Mouse (Mus musculus) kidney, postnatal 36 days (tissue): Measurements from ENCODE around the gene Ppp2r5b.

ENCODE experiments used
- DNase-seq, 2 experiments: peaks; one replicate each; pipeline ENCODE4 v3.0.0; 2021 to 2022; ENCODE audit warnings: mixed read lengths in 2 of 2

The Ppp2r5b gene

DNA sequence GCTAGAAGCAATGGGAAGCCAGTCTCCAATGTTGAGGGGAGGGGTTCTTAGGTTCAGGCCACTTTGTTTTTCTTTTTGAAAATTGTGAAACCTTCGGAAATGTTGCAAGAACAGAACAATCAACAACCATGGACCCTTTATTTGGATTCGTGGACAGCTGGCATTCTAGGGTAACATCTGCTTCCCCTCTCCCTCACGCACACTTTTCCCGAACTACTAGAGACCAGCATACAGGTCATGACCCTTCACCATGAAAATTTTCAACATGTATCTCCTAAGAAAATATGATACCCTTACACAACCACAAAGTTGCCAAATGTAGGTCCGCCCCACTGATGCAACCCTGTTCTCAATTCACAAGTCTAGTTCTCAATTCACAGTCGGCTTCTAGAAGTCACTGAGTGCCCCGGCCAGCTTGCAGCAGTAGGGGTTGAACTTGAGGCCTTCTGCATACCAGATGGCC is 33.0 kb upstream of the Ppp2r5b start:
- DNase-seq, result no peak

DNA sequence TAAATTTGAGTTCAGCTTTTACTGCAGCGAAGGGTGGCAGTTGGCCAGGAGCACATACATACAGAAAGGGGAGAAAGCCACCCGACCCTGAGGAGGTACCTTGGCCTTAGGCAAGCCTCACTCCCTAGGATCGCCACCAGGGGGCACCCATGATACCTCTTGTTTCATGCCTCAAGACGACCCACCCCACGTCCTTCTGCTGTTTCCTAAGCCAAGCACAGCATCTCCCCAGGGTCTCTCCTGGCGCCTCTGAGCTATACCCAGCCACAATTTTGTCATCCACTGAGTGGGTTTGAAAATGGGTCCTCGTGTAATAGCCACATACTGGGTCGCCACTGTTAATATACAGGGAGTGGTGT is 32.5 kb upstream of the Ppp2r5b start:
- DNase-seq, result peak; percentile 89 to 94

DNA sequence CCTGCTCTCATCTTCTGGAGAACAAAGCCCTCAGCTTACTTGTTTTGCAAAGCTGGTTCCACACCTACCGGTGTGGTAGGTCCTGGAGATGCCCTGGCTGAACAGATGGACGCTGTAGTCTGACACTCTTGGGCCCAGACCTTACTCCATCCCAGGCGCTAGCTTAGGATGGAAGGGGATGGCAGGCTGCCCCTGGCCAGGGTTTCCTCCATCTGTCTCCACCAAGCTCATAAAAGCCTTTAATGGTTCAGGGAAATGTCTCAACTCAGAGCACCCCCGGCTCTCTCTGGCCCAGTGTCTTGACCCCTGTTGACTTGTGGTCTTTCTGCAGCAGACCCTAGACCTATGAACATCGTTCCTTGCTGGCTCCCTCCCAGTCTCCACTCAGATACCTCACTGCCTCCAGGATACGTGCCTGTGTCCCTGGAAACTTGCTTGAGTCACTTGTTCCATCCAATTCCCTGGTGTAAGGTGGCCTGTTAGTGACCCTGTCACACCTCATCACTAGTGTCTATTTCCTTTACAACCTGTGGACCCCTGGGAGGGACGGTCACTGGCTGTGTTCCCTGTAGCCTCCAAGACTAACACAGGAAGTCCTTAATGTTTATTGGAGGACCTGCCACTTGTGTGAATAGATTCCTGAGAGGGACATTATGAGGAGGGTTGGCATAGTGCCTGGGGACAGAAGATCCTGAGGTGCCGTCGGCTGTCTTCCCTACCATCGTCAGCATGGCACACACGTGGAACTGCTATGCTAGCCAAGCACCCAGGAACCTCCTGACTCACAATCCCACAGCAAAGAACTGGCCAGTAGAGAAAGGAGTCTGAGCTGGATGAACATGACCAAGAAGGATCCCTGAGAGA is 31.9 kb upstream of the Ppp2r5b start:
- DNase-seq, result peak; percentile 56 to 63

DNA sequence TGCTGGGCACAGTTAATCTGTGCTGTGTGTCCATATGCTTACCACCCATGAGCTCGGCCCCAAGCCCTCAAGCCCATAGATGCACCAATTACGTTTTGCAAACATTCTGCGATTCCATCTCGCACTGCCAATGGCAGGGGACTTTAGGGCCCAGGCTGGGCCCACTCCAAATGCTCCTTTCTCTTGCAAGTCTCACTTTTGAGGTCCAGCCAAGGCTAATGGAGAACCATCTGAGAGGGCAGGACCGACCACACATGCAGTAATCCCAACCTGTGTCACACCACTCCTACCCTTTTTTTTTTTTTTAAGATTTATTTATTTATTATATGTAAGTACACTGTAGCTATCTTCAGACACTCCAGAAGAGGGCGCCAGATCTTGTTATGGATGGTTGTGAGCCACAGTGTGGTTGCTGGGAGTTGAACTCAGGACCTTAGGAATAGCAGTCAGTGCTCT is 30.1 kb upstream of the Ppp2r5b start:
- DNase-seq, result peak in 1 of 2 experiments; percentile 36

DNA sequence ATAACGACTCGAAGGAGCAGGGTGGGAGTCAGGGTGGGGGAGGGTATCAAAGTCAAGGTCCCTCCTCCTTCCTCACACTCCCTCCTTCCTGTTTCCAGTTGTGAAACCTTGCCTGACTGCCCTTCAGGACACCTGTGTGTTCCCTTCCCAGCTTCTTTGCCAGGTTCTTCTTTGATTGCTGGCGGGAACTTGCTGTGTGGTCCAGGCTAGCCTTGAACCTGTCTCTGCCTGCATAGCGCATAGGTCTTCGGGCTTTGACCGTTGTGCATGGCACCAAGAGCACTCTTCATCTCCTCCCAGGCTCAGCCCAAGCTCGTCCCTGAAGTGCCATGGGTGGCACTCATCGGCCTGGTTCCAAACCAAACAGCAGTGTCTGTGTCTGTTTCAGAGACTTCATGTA is 29.3 kb upstream of the Ppp2r5b start:
- no peak for DNase-seq

DNA sequence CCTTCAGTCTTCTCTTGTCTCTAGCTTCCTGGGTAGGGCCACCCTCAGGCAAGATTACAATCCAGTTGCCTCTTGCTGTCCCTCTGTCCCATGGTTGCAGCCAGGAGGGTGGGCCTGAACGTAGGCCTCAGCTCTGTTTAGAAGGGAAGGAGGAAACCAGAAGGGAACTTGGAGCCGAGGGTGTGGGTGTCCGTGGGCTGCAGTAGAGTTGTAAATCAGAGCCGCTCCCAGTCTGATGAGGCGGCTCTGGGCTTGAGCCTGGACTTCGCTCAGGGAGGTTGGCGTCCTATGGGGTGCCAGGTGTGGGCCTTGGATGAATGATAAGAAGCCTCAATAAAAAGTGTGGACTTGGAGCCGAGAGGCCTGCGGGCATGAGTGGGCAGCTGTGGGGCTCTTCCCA is 28.5 kb upstream of the Ppp2r5b start:
- DNase-seq, result peak in 1 of 2 experiments; percentile 63

DNA sequence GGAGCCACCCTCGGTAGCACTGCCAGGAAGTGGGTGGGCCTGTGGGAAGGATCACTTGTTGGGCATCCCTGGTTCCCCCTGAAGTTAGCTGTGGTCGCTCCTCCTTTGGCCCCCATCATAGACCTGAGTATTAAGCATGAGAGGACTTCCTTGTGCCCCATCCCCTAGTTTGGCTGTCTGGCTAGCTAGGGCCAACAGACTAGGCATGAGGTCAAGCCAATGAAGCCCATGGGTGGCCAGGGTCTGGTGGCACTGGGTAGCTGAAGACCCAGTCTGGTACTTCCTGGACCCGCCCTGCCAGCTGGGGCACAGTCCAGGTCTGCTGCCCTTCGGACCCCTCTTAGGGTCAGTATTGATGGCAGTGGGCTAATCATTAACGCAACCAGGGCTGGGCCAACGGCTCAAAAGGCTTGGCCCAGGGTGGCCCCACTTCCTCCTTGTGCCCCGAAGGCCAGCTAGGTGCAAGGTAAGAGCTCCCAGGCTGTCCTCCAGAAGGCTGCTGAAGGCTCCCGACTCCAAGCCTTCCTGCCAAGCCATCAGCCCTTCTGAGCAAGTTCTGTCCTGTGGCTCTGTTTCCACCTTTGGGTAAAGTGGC is 27.3 kb upstream of the Ppp2r5b start:
- peak; percentile 86 to 90 for DNase-seq

DNA sequence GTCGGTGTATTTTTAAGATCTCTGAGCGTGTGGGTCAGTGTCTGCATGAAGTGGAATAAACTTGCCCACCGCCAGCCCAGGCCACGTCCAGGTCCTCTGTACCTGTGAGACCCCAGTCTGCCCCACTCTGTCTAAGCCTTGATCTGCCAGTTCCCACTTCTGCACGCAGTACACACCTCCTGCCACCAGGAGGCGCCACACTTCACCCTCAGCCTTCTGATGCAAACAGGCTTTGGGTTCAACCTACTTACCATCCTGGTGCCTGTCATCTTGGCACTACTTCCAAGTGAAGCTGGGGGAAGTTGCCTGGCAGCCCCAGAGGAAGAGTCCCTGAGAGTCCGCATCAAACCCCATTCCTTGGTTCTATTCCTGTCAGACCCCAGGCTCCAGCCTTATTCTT is 26.6 kb upstream of the Ppp2r5b start:
- peak; percentile 71 to 87 for DNase-seq

DNA sequence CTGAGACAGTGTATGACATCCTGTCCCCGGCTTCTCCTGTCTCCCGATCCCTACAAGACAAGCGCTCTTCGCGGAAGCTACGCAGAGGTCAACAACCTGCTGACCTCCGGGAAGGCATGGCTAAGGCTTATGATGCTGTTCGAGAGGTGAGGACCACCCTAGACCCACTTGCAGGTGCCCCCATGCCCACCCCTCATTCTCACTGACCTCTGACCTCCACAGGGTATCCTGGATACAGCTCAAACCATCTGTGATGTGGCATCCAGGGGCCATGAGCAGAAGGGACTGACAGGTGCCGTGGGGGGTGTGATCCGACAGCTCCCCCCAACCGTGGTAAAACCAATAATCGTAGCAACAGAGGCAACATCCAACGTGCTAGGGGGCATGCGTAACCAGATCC is 25.7 kb upstream of the Ppp2r5b start:
- no peak for DNase-seq

DNA sequence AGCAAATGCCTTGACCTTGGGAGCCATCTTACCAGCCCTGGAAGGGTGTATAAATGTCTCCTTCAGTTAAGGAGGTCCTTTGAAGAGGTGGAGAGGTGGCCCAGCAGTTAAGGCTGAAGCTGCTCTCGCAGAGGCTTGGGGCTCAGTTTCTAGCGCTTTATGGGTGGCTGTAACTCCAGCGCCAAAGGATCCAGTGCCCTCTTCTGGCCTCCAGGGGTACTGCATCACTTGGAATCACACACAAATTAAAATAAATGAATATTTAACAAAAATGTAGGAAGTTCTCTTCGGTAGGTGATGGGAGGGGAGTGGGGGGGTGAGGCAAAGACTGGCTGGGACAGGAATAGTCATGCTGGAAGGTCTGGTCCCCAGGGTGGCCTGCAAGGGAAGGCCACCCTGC is 25.3 kb upstream of the Ppp2r5b start:
- DNase-seq, result peak in 1 of 2 experiments; percentile 44

DNA sequence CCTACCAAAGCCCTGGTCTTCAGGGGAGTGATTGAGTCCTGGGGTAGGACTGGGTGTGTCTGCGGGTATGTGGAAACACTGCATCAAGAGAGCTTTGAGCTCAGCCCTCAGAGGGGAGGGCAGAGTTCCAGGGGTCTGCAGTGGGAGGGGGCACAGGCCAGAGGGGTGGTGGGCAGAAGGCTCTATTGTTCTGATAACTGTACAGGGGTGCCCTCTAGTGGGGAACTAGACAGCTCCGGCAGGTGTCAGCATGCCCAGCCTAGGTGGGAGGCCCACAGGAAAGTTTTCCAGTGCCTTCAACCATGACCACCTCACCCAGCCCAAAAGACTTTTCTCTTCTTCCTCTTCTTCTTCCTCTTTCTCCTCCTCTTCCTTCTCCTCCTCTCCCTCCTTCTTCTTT is 24.8 kb upstream of the Ppp2r5b start:
- peak; percentile 58 to 70 for DNase-seq

DNA sequence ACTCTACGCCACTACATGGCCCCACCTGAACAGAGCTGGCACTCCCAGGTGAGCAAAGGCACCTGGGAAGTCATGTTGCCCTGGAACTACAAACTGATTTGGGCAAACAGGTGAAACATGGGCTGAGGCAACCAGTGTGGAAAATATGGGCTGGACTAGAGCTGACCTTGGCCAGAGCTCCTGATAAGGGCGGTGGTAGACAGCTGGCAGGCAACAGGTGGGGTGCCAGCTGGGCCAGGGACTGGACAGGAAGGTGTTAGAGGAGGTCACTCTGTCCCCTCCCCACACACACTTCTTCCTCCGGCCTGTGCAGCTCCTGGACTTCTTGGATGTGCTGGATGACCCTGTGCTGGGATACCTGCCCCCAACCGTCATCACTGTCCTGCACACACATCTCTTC is 17.3 kb upstream of the Ppp2r5b start:
- no peak for DNase-seq

DNA sequence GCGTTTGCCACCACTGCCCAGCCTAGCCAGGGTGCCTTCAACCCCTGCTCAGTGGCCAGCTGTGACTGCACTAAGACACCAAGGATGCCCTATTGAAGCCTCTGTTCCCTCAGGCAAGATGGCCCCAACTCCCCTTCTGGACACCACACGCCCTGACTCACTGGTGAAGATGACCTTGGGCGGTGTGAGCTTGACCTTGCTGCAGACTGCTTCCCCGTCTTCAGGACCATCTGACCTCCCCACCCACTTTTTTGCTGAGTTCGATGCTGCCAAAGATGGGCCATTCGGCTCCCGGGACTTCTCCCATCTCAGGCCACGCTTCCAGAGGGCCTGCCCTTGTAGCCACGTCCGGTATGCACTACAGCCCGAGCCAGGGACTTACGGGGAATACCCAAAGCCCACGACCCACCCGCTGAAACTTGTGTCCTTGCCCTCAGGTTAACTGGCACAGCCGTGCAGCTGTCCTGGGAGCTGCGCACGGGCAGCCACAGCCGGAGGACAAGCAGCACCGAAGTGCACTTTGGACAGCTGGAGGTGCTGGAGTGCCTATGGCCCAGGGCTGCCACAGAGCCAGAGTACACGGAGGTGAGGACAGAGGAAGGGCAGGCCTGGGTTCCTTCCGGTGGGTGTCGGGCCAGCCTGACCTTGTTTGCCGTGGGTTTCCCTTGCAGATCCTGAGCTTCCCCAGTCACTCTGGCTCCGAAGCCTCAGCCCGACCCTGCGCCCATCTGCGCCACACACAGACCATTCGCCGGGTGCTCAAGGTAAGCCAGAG is 12.0 kb upstream of the Ppp2r5b start:
- no peak for DNase-seq

DNA sequence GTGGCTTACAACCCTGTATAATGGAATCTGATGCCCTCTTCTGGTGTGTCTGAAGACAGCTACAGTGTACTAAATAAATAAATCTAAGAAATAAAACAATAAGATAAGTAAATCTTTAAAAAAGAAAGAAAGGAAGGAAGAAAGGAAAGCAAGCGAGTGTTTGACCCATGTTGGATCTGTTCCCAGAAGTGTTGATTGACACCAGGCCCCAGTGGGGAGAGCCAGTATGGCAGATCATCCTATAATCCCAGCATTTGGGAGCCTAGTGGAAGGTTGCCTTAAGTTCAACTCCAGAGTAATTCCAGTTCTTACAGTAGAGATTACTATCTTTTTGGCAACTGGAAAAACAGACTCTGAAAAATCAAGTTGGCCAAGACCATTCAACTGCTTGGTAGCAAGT is 10.1 kb upstream of the Ppp2r5b start:
- DNase-seq, result no peak

DNA sequence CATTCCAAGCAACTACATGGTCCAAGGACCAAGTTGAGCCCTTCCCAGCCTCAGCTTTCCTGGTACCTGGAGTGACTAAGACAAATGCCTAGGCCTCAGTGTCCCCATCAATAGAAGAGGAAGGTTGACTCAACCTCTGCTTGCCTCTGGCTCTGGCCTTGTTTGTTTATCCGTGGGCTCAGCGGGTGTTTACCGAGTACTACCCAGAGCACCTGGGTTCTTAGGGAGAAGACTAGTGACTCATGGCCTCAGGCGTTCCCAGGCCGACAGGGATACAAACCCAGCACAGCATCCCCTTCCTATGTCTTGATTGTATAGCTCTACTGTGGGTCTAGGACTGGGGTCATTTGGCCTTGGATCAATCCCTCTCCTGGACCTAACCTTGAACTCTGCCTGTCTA is 7.6 kb upstream of the Ppp2r5b start:
- no peak for DNase-seq

DNA sequence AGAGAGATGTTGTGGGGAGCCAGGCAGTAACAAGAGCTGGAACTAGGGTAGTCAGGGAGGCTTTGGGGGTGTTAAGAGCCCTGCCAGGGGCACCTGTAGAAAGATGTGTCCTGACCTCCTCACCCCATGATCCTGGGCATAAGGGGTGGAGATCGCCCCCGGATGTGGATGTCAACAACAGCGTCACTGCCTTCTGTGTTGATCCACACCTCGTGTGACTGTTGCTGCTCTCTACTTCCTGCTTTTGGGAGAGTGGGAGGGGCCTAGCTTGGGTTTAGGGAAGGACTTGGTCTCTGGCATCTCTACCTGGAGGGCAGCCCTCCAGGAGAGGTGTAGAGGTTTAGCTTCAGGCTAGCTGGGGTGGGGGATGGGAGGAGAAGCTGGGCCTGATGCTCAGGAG is 6.6 kb upstream of the Ppp2r5b start:
- peak; percentile 72 to 74 for DNase-seq

DNA sequence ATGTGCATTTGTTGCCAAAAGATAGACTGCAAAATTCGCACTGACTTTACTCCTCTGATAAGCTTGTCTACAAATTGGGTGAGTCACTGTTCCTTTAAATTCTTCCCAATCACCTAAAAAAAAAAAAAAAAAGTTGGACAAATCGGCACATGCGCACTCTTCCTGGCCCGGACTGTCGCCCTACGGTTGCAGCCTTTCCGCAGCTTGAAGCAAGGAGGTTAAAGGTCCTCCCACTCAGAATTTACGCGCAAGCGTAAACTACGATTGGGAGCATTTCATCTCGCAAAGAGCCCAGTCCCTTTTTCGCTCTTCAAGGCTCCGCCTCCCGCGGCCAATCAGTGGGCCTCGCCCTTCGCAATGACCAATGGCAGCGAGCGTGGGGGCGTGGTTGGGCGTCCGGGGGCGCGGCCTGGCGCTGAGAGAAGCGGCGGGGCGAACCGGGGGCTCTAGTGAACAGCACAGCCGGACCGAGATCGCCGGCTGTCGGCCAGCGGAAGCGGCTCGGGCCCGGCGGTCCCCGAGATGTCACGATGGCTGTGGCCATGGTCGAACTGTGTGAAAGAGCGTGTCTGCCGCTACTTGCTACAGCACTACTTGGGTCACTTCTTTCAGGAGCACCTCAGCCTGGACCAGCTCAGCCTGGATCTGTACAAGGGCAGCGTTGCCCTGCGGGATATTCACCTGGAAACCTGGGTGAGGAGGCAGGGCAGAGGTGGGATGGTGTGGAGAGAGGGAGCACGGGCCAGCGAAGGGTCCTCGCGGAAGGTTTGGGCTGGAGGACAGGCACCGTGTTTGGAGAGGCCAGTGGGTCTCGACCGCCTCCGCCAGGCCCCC is 5.8 kb upstream of the Ppp2r5b start, which contains the start of gene Atg2a:
TSS of gene Atg2a (plus strand) at position 395 of the 834 bp plus-strand sequence.
- DNase-seq, result peak; percentile 99

DNA sequence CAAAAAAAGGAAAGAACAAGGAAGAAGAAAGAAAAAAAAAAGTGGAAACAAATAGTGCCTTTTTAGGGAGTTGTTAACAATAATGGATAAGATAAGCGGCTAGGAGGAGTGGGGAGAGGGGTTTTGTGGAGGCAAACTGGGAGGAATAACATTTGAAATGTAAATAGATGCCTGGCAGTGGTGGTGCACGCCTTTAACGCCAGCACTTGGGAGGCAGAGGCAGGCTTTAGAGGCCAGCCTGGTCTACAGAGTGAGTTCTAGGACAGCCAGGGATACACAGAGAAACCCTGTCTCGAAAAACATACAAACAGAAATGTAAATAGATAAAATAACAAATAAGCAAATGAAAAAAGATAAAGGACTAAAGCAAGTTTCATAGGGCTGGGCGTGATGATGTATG is 5.1 kb upstream of the Ppp2r5b start:
- DNase-seq, result no peak

DNA sequence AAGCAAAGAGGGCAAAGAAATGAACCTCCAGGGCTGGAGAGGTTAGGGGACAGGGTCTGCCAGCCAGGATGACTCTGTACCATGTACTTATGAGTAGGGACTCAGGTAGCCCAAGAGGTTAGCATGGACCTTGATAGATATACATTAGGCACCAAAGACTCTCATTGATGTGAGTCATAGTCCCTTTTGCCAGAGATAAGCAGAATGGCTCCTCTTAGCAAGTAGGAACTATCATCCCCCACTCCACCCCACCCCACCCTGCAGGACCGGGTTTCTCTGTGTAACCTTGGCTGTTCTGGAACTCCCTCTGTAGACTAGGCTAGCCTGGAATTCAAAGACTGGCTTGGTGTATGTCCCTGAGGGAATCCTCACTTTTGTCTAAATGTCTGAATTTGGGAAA is 4.5 kb upstream of the Ppp2r5b start:
- DNase-seq, result no peak

DNA sequence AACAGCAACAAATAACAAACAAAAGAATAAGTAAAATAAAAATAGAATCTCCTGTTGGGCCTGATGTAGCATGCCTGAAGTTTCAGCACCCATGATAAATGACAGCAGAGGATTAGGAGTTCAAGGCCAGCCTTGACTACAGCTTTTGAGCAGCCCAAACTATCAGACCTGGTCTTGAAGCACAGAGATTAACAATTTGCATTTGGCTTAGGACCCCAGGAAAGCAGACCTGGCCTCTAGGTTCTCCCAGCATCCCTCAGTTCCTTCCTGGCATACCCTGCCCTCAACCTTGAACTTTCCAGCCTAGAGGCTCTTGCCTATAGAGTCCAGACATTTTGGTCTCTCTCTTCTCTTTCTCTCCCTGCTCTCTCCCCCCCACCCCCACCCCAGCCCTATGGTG is 3.1 kb upstream of the Ppp2r5b start:
- DNase-seq, result no peak

DNA sequence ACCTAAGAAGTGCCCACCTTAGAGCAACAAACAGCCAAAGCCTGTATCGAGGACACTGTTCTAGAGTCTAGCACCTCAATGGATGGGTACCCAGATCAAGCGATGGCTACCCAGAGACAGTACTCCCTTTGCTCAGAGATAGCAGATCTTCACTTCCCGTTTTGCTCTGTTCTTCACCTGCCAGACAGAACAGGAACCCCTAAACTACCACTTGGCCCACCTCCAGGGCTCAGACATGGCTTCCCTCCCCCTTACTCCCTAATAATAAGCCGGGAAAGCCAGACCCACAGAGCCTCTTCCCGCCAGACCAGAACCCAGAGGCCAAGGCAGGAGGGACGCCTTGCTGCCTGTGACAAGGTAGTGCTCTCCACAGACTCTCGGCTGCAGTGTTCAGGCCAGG is 1.2 kb upstream of the Ppp2r5b start:
- DNase-seq, result no peak

DNA sequence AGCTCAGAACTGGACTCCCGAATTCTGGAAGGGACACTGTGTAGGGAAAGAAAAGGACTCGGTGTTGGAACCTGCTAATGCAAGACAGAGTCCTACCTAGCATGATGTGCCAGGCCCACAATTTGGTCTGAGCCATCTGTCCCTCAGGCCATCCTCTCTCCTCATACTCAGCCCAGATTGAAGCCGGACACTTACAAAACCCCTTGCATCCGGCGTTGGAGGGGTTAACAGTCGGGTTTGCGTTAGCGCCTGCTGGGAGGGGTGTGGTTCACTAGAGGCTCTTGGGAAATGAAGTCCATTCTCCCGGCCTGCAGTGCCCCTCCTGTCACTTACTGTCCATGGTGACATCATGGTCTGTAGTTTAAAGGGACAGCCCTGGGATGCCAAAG is 375 bp upstream of the Ppp2r5b start:
- peak; percentile 94 to 96 for DNase-seq
